Mouse (Mus musculus): ENCODE results near the gene Gm49354. TPM values are rescaled to one million over a fixed set of nuclear protein-coding genes. Genes with fewer than 3 reads are reported as not detected.

The Gm49354 gene
- polyA plus RNA-seq, 1 experiment from 2014 or later, result not detected

DNA sequence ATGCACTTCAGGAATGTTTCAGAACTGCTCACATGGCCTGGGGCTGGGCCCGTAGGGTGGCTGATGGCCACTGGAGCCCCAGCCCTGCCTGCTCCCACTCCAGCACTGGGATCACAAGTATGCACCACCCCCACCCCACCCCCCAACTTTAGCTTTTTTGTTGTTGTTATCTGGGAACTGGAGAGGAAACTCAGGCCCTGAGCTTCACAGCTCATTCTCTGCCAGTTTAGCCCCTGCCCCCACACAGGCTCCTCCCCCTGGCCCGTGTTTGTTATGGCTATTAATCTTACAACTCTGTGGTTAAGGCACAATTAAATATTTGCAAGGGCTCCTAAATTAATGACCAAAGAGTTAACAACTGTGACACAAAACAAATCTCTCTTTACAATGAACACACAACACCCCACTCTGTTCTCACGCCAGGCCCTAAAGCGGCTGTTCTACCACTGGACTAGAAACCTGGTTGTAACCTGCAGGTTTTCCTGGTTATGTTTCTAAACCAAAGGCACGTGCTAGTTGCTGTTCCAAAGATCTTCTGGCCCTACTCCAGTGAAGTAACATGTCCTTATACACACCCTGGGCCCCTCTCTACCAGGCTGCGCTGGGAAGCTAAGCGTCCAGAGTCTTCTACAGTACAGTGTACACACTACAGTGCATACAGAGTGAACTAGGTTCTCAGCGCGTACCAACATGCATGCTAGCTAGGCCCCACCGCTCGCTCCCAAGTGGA, 15.1 kb downstream of the Gm49354 start:
- H3K4me1 ChIP-seq (replicated peaks; ENCODE audit: control insufficient read depth, insufficient read depth), result peaks cover 6% of the 10 kb centered on the region
- H3K9ac ChIP-seq (ENCODE audit: low read length), result 0 out of 2 replicates have a peak overlapping the region, but pooled peaks have one; percentile 35
- H3K27me3 ChIP-seq (ENCODE audit: control insufficient read depth, insufficient read depth, low read length), result no peaks in the 10 kb centered on the region
- H3K27ac ChIP-seq (replicated peaks), result peak overlapping the region; percentile 71; the same call in 1 of the 2 replicates
- WGBS, result 36% methylated on average over 11 of the region's 11 CpGs
- TF ChIP-seq CTCF (IDR thresholded peaks at IDR 0.05; ENCODE audit: low read depth) (no peak), EP300 (optimal IDR thresholded peaks at IDR 0.05) (no peak)
- ATAC-seq (ENCODE audit: low FRiP score, low TSS enrichment), result peak; percentile 25; the same call in 1 of the 2 replicates
- peaks cover 3% of the 10 kb centered on the region; the same call in 1 of the 2 replicates for H3K36me3 ChIP-seq (ENCODE audit: control insufficient read depth, insufficient read depth, low read length)
- no peaks in the 10 kb centered on the region for H3K9me3 ChIP-seq (ENCODE audit: control insufficient read depth, low read length)
- DNase-seq (ENCODE audit: low spot score), result peak; percentile 70
- peak overlapping the region; percentile 38 for H3K4me2 ChIP-seq (replicated peaks; ENCODE audit: low read depth)
- peak overlapping the region; percentile 2; the same call in 1 of the 2 replicates for H3K4me3 ChIP-seq (ENCODE audit: low read depth, low read length)

DNA sequence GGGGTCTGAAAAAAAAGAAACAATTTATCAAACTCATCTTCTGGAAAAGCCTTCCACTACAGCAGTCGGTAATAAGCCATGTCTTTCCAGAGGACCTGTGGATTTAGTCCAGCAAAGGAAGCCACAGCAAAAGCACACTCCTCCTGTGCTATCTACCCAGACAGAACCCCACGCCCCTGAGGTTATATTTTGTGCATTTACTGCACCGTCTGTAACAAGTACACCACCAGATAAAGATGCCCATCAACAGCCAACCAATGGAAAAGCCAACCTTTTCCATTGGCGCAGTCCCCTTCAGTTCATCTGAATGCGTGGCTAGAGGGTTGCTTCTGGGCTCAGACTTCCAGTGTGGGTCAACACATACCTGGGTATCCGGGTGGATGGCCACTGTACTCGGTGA, 19.3 kb downstream of the Gm49354 start:
- WGBS, result 85% methylated on average over 7 of the region's 7 CpGs

DNA sequence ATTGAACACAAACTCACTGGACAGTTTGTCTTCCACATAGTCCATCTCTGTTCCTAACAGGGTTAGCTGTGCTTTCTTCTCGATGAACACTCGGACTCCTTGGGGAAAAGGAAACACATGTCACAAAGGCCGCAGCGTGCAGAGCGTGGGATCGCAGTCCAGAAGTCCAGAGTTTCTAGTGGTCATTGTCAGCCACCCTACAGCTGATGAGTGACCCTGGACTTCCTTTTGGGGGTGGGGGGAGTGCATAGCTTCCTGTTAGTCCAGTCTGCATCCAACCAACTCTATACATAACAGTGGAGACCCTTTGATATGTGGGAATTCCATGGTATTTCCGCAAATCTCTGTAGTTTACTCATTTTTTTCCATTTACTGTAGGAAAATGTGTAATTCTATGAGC, 25.1 kb downstream of the Gm49354 start:
- 91% methylated on average over 7 of the region's 7 CpGs for WGBS
- no peak for ATAC-seq (ENCODE audit: low FRiP score, low TSS enrichment)
- Histone ChIP-seq H3K9ac (ENCODE audit: low read length) (no peak overlapping the region), H3K4me3 (ENCODE audit: low read depth, low read length) (no peak overlapping the region), H3K36me3 (ENCODE audit: control insufficient read depth, insufficient read depth, low read length) (peaks cover 18% of the 10 kb centered on the region; the same call in 1 of the 2 replicates), H3K9me3 (ENCODE audit: control insufficient read depth, low read length) (no peaks in the 10 kb centered on the region), H3K4me1 (replicated peaks; ENCODE audit: control insufficient read depth, insufficient read depth) (no peaks in the 10 kb centered on the region), H3K27me3 (ENCODE audit: control insufficient read depth, insufficient read depth, low read length) (no peaks in the 10 kb centered on the region), H3K4me2 (replicated peaks; ENCODE audit: low read depth) (no peak overlapping the region), H3K27ac (replicated peaks) (no peak overlapping the region)
- TF ChIP-seq CTCF (IDR thresholded peaks at IDR 0.05; ENCODE audit: low read depth), result no peak
- no peak for TF ChIP-seq EP300 (optimal IDR thresholded peaks at IDR 0.05)
- DNase-seq (ENCODE audit: low spot score), result no peak

More for the DNA sequence above, 19.3 kb downstream of the Gm49354 start:
- Histone ChIP-seq H3K4me2 (replicated peaks; ENCODE audit: low read depth) (no peak overlapping the region), H3K27ac (replicated peaks) (no peak overlapping the region), H3K9ac (ENCODE audit: low read length) (no peak overlapping the region), H3K27me3 (ENCODE audit: control insufficient read depth, insufficient read depth, low read length) (no peaks in the 10 kb centered on the region), H3K36me3 (ENCODE audit: control insufficient read depth, insufficient read depth, low read length) (peaks cover 8% of the 10 kb centered on the region; the same call in 1 of the 2 replicates), H3K4me3 (ENCODE audit: low read depth, low read length) (no peak overlapping the region), H3K9me3 (ENCODE audit: control insufficient read depth, low read length) (no peaks in the 10 kb centered on the region), H3K4me1 (replicated peaks; ENCODE audit: control insufficient read depth, insufficient read depth) (peaks cover 6% of the 10 kb centered on the region)
- TF ChIP-seq EP300 (optimal IDR thresholded peaks at IDR 0.05) (no peak), CTCF (IDR thresholded peaks at IDR 0.05; ENCODE audit: low read depth) (no peak)
- ATAC-seq (ENCODE audit: low FRiP score, low TSS enrichment) (no peak), DNase-seq (ENCODE audit: low spot score) (no peak)

DNA sequence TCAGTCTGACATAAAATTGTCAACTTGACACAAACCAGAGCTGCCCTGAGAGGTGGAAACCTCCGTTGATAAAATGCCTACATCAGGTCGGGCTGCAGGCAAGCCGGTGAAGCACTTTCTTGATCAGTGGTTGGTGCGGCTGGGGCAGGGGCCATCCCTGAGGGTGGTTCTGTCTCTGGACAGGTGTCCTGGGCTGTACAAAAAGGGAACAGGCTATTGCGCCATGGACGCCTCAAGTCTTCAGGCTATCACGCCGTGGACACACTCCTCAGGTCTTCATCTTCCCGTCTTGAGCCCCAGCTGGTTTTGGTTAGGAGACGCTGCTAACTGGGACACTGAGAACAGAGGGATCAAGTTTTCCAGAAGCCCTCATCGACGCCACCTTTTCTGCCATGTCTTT, 31.7 kb downstream of the Gm49354 start:
- DNase-seq (ENCODE audit: low spot score) (no peak), ATAC-seq (ENCODE audit: low FRiP score, low TSS enrichment) (no peak)
- WGBS, result 77% methylated on average over 12 of the region's 12 CpGs
- no peak overlapping the region for H3K9ac ChIP-seq (ENCODE audit: low read length)
- no peaks in the 10 kb centered on the region for H3K27me3 ChIP-seq (ENCODE audit: control insufficient read depth, insufficient read depth, low read length)
- no peak overlapping the region for H3K4me3 ChIP-seq (ENCODE audit: low read depth, low read length)
- no peak overlapping the region for H3K27ac ChIP-seq (replicated peaks)
- H3K4me1 ChIP-seq (replicated peaks; ENCODE audit: control insufficient read depth, insufficient read depth), result no peaks in the 10 kb centered on the region
- no peaks in the 10 kb centered on the region for H3K9me3 ChIP-seq (ENCODE audit: control insufficient read depth, low read length)
- no peak for TF ChIP-seq EP300 (optimal IDR thresholded peaks at IDR 0.05)
- no peak for TF ChIP-seq CTCF (IDR thresholded peaks at IDR 0.05; ENCODE audit: low read depth)
- H3K4me2 ChIP-seq (replicated peaks; ENCODE audit: low read depth), result no peak overlapping the region
- H3K36me3 ChIP-seq (ENCODE audit: control insufficient read depth, insufficient read depth, low read length), result peaks cover 7% of the 10 kb centered on the region; the same call in 1 of the 2 replicates

DNA sequence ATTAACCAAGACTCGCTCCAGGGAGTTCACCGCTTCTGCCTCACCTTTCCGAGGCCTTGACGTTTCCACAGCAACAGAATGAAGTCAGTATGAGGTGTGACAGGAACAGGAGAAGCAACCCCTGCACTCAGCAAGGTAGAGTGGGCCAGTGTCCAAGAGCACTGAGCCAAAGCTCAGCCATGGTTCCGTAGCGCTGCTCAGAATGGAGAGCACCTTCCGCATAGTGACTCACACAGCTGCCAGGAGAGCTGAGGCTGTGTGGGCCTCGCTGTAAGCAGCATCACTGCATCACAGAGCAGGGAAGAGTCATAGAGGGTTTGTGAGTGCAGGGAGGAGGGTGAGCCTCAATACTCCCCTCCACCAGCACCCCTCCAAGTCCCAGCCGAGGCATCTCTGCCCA, 35.3 kb downstream of the Gm49354 start, which contains the start of gene 1700014D04Rik:
1700014D04Rik (minus strand) TSS at position 42 of the 400 bp plus-strand sequence.
- H3K9ac ChIP-seq (ENCODE audit: low read length), result no peak within 1 kb of the TSS
- no peaks in the 10 kb centered on the region for H3K36me3 ChIP-seq (ENCODE audit: control insufficient read depth, insufficient read depth, low read length)
- H3K9me3 ChIP-seq (ENCODE audit: control insufficient read depth, low read length), result no peaks in the 10 kb centered on the region
- WGBS, result 74% methylated on average over 9 of the region's 9 CpGs
- H3K4me1 ChIP-seq (replicated peaks; ENCODE audit: control insufficient read depth, insufficient read depth), result no peaks in the 10 kb centered on the region
- ATAC-seq (ENCODE audit: low FRiP score, low TSS enrichment) (no peak; the same call in 1 of the 2 replicates), DNase-seq (ENCODE audit: low spot score) (no peak)
- no peak within 1 kb of the TSS for H3K27ac ChIP-seq (replicated peaks)
- no peak within 1 kb of the TSS for H3K4me3 ChIP-seq (ENCODE audit: low read depth, low read length)
- no peaks in the 10 kb centered on the region for H3K27me3 ChIP-seq (ENCODE audit: control insufficient read depth, insufficient read depth, low read length)
- TF ChIP-seq CTCF (IDR thresholded peaks at IDR 0.05; ENCODE audit: low read depth) (no peak), EP300 (optimal IDR thresholded peaks at IDR 0.05) (no peak)
- H3K4me2 ChIP-seq (replicated peaks; ENCODE audit: low read depth), result no peak within 1 kb of the TSS

DNA sequence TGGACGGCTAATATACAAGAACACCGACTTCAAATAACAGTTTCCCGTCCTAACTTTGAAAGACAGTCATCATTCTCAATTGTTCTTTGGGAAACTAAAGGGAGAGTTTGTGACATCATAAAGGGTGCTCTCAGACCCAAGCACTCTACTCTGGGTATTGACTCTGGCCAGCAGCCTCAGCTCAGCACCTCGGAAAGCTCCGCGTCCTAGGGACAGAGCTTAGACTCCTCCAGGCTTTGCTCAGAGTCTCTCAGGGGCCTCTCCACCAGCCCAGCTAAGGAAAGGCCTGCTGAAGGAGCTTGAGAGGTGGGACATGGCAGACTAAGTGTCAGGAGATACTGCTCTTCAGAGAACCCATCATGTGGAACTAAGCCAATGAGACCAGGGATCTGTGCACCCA, 35.9 kb downstream of the Gm49354 start:
- Histone ChIP-seq H3K27me3 (ENCODE audit: control insufficient read depth, insufficient read depth, low read length) (no peaks in the 10 kb centered on the region), H3K9ac (ENCODE audit: low read length) (no peak overlapping the region), H3K4me1 (replicated peaks; ENCODE audit: control insufficient read depth, insufficient read depth) (no peaks in the 10 kb centered on the region), H3K36me3 (ENCODE audit: control insufficient read depth, insufficient read depth, low read length) (no peaks in the 10 kb centered on the region), H3K9me3 (ENCODE audit: control insufficient read depth, low read length) (no peaks in the 10 kb centered on the region), H3K4me3 (ENCODE audit: low read depth, low read length) (no peak overlapping the region), H3K4me2 (replicated peaks; ENCODE audit: low read depth) (no peak overlapping the region), H3K27ac (replicated peaks) (no peak overlapping the region)
- DNase-seq (ENCODE audit: low spot score) (no peak), ATAC-seq (ENCODE audit: low FRiP score, low TSS enrichment) (peak; percentile 48; the same call in 1 of the 2 replicates)
- no peak for TF ChIP-seq CTCF (IDR thresholded peaks at IDR 0.05; ENCODE audit: low read depth)
- TF ChIP-seq EP300 (optimal IDR thresholded peaks at IDR 0.05), result no peak
- WGBS, result 67% methylated on average over 5 of the region's 6 CpGs
